Mouse (Mus musculus) embryonic facial prominence, embryonic 15.5 days (tissue): ENCODE data around the gene Ttc3. TPM values are rescaled to one million over a fixed set of nuclear protein-coding genes. Genes with fewer than 3 reads are reported as not detected.

ENCODE experiments used
- ATAC-seq: fragments of 200-750 bp; cut with Nextera tagmentation; 2 replicates; pipeline ENCODE4 v1.8.0; 2017; ENCODE audit warnings: low read depth, moderate TSS enrichment; ENCODE audit not compliant: insufficient number of reproducible peaks, low FRiP score, low TSS enrichment
- H3K27ac ChIP-seq: fragments of 300-500 bp; sonication (generic); replicated peaks from 2 replicates; pipeline ENCODE4 v1.5.1; 2015; ENCODE audit warnings: mild to moderate bottlenecking, inconsistent platforms
- H3K27me3 ChIP-seq: fragments of 300-500 bp; sonication (generic); 2 replicates; pipeline ENCODE4 v1.6.1; 2015; ENCODE audit warnings: inconsistent platforms
- H3K36me3 ChIP-seq: fragments of 300-500 bp; sonication (generic); 2 replicates; pipeline ENCODE4 v1.6.1; 2015; ENCODE audit warnings: mild to moderate bottlenecking, inconsistent platforms
- H3K4me1 ChIP-seq: fragments of 300-500 bp; sonication (generic); 2 replicates; pipeline ENCODE4 v1.6.1; 2015; ENCODE audit warnings: inconsistent platforms
- H3K4me2 ChIP-seq: fragments of 300-500 bp; sonication (generic); replicated peaks from 2 replicates; pipeline ENCODE4 v1.6.1; 2015; ENCODE audit warnings: mild to moderate bottlenecking, inconsistent platforms
- H3K4me3 ChIP-seq: fragments of 300-500 bp; sonication (generic); replicated peaks from 2 replicates; pipeline ENCODE4 v1.5.1; 2015; ENCODE audit warnings: mild to moderate bottlenecking, inconsistent platforms
- H3K9ac ChIP-seq: fragments of 300-500 bp; sonication (generic); 2 replicates; pipeline ENCODE4 v1.6.1; 2015; ENCODE audit warnings: inconsistent platforms
- H3K9me3 ChIP-seq: fragments of 300-500 bp; sonication (generic); replicated peaks from 2 replicates; pipeline ENCODE4 v1.6.1; 2016; ENCODE audit warnings: inconsistent platforms
- WGBS: fragments of 180-500 bp; shearing (Covaris S2); methylation state at CpG from one replicate; pipeline ENCODE4 v1.1.7; 2015; 5-methylcytosine and 5-hydroxymethylcytosine counted together
- polyA plus RNA-seq: library from polyadenylated mRNA; unstranded; fragments of >200 nt; fragmentation: Nextera tagmentation; extraction: Ambion mirVana; gene quantifications from 2 replicates; pipeline ENCODE4 v1.2.1, GENCODE M21; 2015

Gene Ttc3
- polyA plus RNA-seq, 1 experiment from 2014 or later: 228 TPM

GRCm38 (mm10) chr16:94508769-94509168 is 138.4 kb downstream of the Ttc3 start:
- H3K9ac ChIP-seq: no peak overlapping the region
- no peak overlapping the region for H3K27ac ChIP-seq
- no peak for ATAC-seq
- H3K9me3 ChIP-seq: no peaks in the 10 kb centered on the region
- H3K4me2 ChIP-seq: no peak overlapping the region
- H3K36me3 ChIP-seq: peaks cover 49% of the 10 kb centered on the region
- no peaks in the 10 kb centered on the region for H3K4me1 ChIP-seq
- no peak overlapping the region for H3K4me3 ChIP-seq
- H3K27me3 ChIP-seq: no peaks in the 10 kb centered on the region
- 93% methylated on average over 8 of the region's 8 CpGs for WGBS

GRCm38 (mm10) chr16:94509983-94510382 is 139.6 kb downstream of the Ttc3 start:
- Histone ChIP-seq H3K27ac (no peak overlapping the region), H3K36me3 (peaks cover 37% of the 10 kb centered on the region), H3K9ac (no peak overlapping the region), H3K4me1 (no peaks in the 10 kb centered on the region), H3K4me3 (no peak overlapping the region), H3K27me3 (no peaks in the 10 kb centered on the region), H3K9me3 (no peaks in the 10 kb centered on the region), H3K4me2 (no peak overlapping the region)
- no peak for ATAC-seq
- 84% methylated on average over 2 of the region's 2 CpGs for WGBS

GRCm38 (mm10) chr16:94517606-94518005 is 147.2 kb downstream of the Ttc3 start:
- no peak overlapping the region for H3K9ac ChIP-seq
- H3K9me3 ChIP-seq: no peaks in the 10 kb centered on the region
- H3K4me3 ChIP-seq: no peak overlapping the region
- no peak for ATAC-seq
- H3K27me3 ChIP-seq: no peaks in the 10 kb centered on the region
- H3K36me3 ChIP-seq: no peaks in the 10 kb centered on the region
- peaks cover 20% of the 10 kb centered on the region for H3K4me1 ChIP-seq
- H3K4me2 ChIP-seq: no peak overlapping the region
- 98% methylated on average over 2 of the region's 2 CpGs for WGBS
- no peak overlapping the region for H3K27ac ChIP-seq

Other genes starting within 250 kb of the Ttc3 start
- 9.2 and 11.1 TPM in 2 replicates for gene Hlcs, start 57.0 kb upstream of the Ttc3 start, polyA plus RNA-seq
- gene Ripply3, start 42.2 kb upstream of the Ttc3 start, polyA plus RNA-seq: 4.6 and 6.0 TPM in 2 replicates
- 127 TPM in 2 replicates for gene Pigp, start 1.2 kb downstream of the Ttc3 start, polyA plus RNA-seq
- 55.8 and 56.1 TPM in 2 replicates for gene Vps26c, start 156.2 kb downstream of the Ttc3 start, polyA plus RNA-seq
- gene Dyrk1a, start 199.4 kb downstream of the Ttc3 start, polyA plus RNA-seq: 9.1 and 9.7 TPM in 2 replicates